Mouse (Mus musculus) embryonic fibroblast, embryonic 13.5 days (primary cell): ENCODE data around the gene Lrrc14b.

ENCODE experiments used
- CTCF ChIP-seq: IDR thresholded peaks from 2 replicates; pipeline ENCODE4 v1.5.1; 2011; ENCODE audit warnings: mild to moderate bottlenecking, control low read depth, low read length, moderate library complexity, borderline replicate concordance; ENCODE audit not compliant: insufficient read depth
- POLR2A ChIP-seq: IDR thresholded peaks from 2 replicates; pipeline ENCODE4 v1.6.1; 2011; ENCODE audit warnings: low read depth, mild to moderate bottlenecking, control low read depth, low read length, moderate library complexity

DNA sequence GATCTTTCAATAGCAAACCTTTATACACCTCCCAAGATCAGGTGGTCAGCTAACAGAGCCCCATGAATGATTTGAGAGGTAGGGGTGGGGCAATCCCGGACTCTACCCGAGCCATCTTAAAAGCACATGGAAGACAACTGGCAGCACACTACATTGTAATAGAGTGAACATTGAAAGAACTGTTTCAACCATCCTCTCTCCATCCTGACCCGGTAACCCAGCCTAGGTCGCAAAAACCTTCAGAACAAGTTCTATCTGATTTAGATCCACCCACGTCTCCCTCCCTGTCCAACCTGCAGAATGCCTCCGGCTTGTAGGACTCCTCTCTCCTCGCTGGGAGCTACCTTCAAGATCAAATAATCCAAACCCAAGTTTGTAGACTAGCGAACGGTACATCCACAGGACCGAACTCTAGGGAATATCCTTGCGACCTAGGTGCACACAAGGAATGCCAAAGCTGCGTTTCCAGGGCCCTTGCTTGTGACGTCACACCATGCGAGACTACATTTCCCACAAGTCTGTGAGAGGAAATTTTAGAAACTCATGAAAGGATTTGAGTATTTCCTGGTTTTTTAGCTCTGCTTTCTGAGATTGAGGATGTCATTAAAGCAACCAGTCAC is 26.7 kb upstream of the Lrrc14b start, which contains the start of gene Zfp72:
- no peak for TF ChIP-seq CTCF
- TF ChIP-seq POLR2A = peak; percentile 79
